Mouse (Mus musculus) CH12.LX (cell line): Measurements from ENCODE around the gene Slc35f6. TPM values are rescaled to one million over a fixed set of nuclear protein-coding genes. Genes with fewer than 3 reads are reported as not detected.

Source experiments
- DNase-seq: peaks from one replicate; pipeline ENCODE4 v3.0.0-alpha.2; 2013; ENCODE audit errors: extremely low read depth
- H3K27ac ChIP-seq: 2 replicates; pipeline ENCODE4 v1.5.1; 2012; ENCODE audit warnings: low read depth, mild to moderate bottlenecking, control low read depth, moderate library complexity; ENCODE audit not compliant: insufficient read depth
- H3K27me3 ChIP-seq: replicated peaks from 2 replicates; pipeline ENCODE3; 2012; ENCODE audit warnings: inconsistent platforms
- H3K36me3 ChIP-seq, 2 experiments: replicated peaks in 1 of 2; 2 replicates each; pipeline versions ENCODE3 to v1.6.1; 2012; ENCODE audit warnings: inconsistent platforms in 1 of 2, low read length in 1 of 2, mild to moderate bottlenecking in 1 of 2, mixed read lengths in 1 of 2, moderate library complexity in 1 of 2; ENCODE audit not compliant: control insufficient read depth in 1 of 2, insufficient read depth in 1 of 2
- H3K4me1 ChIP-seq, 2 experiments: 2 replicates each; pipeline ENCODE4 v1.6.1; 2012; ENCODE audit warnings: inconsistent platforms in 1 of 2, moderate library complexity in 1 of 2; ENCODE audit not compliant: insufficient read depth in 2 of 2, control insufficient read depth in 1 of 2
- H3K4me2 ChIP-seq: 2 replicates; pipeline ENCODE4 v1.6.1; 2012; ENCODE audit warnings: low read depth, mild to moderate bottlenecking, control low read depth; ENCODE audit not compliant: poor library complexity, insufficient read depth, severe bottlenecking
- H3K4me3 ChIP-seq, 3 experiments: fragments of 150-350 bp in 1 of 3; sonication (generic) in 1 of 3; replicated peaks in 1 of 3; 2 replicates each; pipeline versions ENCODE3 to v1.5.1; 2011 to 2012; ENCODE audit warnings: low read depth in 2 of 3, low read length in 2 of 3, mild to moderate bottlenecking in 2 of 3, moderate library complexity in 2 of 3, control low read depth in 1 of 3, improper control_type of control experiment in 1 of 3, inconsistent platforms in 1 of 3, mixed read lengths in 1 of 3; ENCODE audit not compliant: poor library complexity in 1 of 3
- H3K79me2 ChIP-seq: replicated peaks from 2 replicates; pipeline ENCODE4 v1.6.1; 2012; ENCODE audit warnings: mild to moderate bottlenecking, moderate library complexity; ENCODE audit not compliant: control insufficient read depth, poor library complexity, insufficient read depth, severe bottlenecking; ENCODE audit errors: extremely low read depth
- H3K9ac ChIP-seq: 2 replicates; pipeline ENCODE4 v1.6.1; 2012; ENCODE audit warnings: low read depth, mild to moderate bottlenecking, control low read depth, moderate library complexity; ENCODE audit not compliant: insufficient read depth
- H3K9me3 ChIP-seq: replicated peaks from 2 replicates; pipeline ENCODE3; 2012; ENCODE audit warnings: low read length, inconsistent platforms, mixed read lengths
- BHLHE40 ChIP-seq: IDR thresholded peaks from 2 replicates; pipeline ENCODE4 v1.6.1; 2011; ENCODE audit warnings: mild to moderate bottlenecking, low read depth, low read length, improper control_type of control experiment
- CHD1 ChIP-seq: IDR thresholded peaks from 2 replicates; pipeline ENCODE4 v1.6.1; 2012; ENCODE audit warnings: low read depth, low read length, improper control_type of control experiment, inconsistent platforms
- CHD2 ChIP-seq: IDR thresholded peaks from 2 replicates; pipeline ENCODE4 v1.6.1; 2011; ENCODE audit warnings: low read length, improper control_type of control experiment
- CTCF ChIP-seq, 2 experiments: IDR thresholded peaks in 1 of 2; conservative IDR thresholded peaks in 1 of 2; 2 replicates each; pipeline ENCODE4 v1.5.1; 2011 to 2012; ENCODE audit warnings: low read depth in 2 of 2, low read length in 2 of 2, improper control_type of control experiment in 1 of 2, inconsistent platforms in 1 of 2, mild to moderate bottlenecking in 1 of 2, moderate library complexity in 1 of 2
- E2F4 ChIP-seq: IDR thresholded peaks from 2 replicates; pipeline ENCODE4 v1.6.1; 2011; ENCODE audit warnings: low read depth, low read length, improper control_type of control experiment; ENCODE audit not compliant: insufficient replicate concordance
- EP300 ChIP-seq: IDR thresholded peaks from 2 replicates; pipeline ENCODE4 v1.6.1; 2011; ENCODE audit warnings: low read length, improper control_type of control experiment
- ETS1 ChIP-seq: conservative IDR thresholded peaks from 2 replicates; pipeline ENCODE4 v1.6.1; 2012; ENCODE audit warnings: low read depth, mild to moderate bottlenecking, inconsistent platforms, low read length, improper control_type of control experiment, moderate library complexity
- JUN ChIP-seq: IDR thresholded peaks from 2 replicates; pipeline ENCODE4 v1.6.1; 2011; ENCODE audit warnings: low read depth, mild to moderate bottlenecking, low read length, improper control_type of control experiment, moderate library complexity; ENCODE audit not compliant: insufficient read depth
- KAT2A ChIP-seq: IDR thresholded peaks from 2 replicates; pipeline ENCODE4 v1.6.1; 2012; ENCODE audit warnings: low read length, improper control_type of control experiment, inconsistent platforms; ENCODE audit not compliant: insufficient replicate concordance
- MAFK ChIP-seq: IDR thresholded peaks from 2 replicates; pipeline ENCODE4 v1.6.1; 2011; ENCODE audit warnings: low read length, improper control_type of control experiment; ENCODE audit not compliant: insufficient replicate concordance
- MAZ ChIP-seq: IDR thresholded peaks from 2 replicates; pipeline ENCODE4 v1.6.1; 2012; ENCODE audit warnings: low read depth, mild to moderate bottlenecking, inconsistent platforms, low read length, improper control_type of control experiment, moderate library complexity
- MXI1 ChIP-seq: IDR thresholded peaks from 2 replicates; pipeline ENCODE4 v1.6.1; 2011; ENCODE audit warnings: mild to moderate bottlenecking, low read depth, low read length, improper control_type of control experiment
- MYC ChIP-seq: IDR thresholded peaks from 2 replicates; pipeline ENCODE4 v1.6.1; 2011; ENCODE audit warnings: low read depth, mild to moderate bottlenecking, improper control_type of control experiment, low read length
- NELFE ChIP-seq: IDR thresholded peaks from 2 replicates; pipeline ENCODE4 v1.6.1; 2011; ENCODE audit warnings: low read depth, low read length, improper control_type of control experiment
- NRF1 ChIP-seq: IDR thresholded peaks from 2 replicates; pipeline ENCODE4 v1.6.1; 2014; ENCODE audit warnings: low read depth, mild to moderate bottlenecking, inconsistent platforms, low read length, improper control_type of control experiment, moderate library complexity
- PAX5 ChIP-seq: IDR thresholded peaks from 2 replicates; pipeline ENCODE4 v1.6.1; 2012; ENCODE audit warnings: low read length, inconsistent platforms, mixed read lengths
- POLR2AphosphoS2 ChIP-seq: IDR thresholded peaks from 2 replicates; pipeline ENCODE4 v1.6.1; 2011; ENCODE audit warnings: low read depth, low read length, improper control_type of control experiment
- RAD21 ChIP-seq: IDR thresholded peaks from 2 replicates; pipeline ENCODE4 v1.6.1; 2011; ENCODE audit warnings: low read depth, mild to moderate bottlenecking, low read length, improper control_type of control experiment, moderate library complexity
- RCOR1 ChIP-seq: conservative IDR thresholded peaks from 2 replicates; pipeline ENCODE4 v1.6.1; 2012; ENCODE audit warnings: low read depth, mild to moderate bottlenecking, inconsistent platforms, low read length, improper control_type of control experiment
- SIN3A ChIP-seq: IDR thresholded peaks from 2 replicates; pipeline ENCODE4 v1.6.1; 2012; ENCODE audit warnings: low read length, improper control_type of control experiment, inconsistent platforms
- SMC3 ChIP-seq: IDR thresholded peaks from 2 replicates; pipeline ENCODE4 v1.6.1; 2011; ENCODE audit warnings: low read depth, low read length, improper control_type of control experiment
- USF1 ChIP-seq: IDR thresholded peaks from 2 replicates; pipeline ENCODE4 v1.6.1; 2014; ENCODE audit warnings: low read depth, mild to moderate bottlenecking, inconsistent platforms, low read length, improper control_type of control experiment
- ZKSCAN1 ChIP-seq: IDR thresholded peaks from 2 replicates; pipeline ENCODE4 v1.6.1; 2012; ENCODE audit warnings: low read depth, inconsistent platforms, low read length, improper control_type of control experiment, borderline replicate concordance
- dilution Hi-C: fragments of 300-500 bp; cut with MboI; formaldehyde crosslinking; loops from 2 replicates; pipeline ENCODE4 v1.14.3; 2020; ENCODE audit warnings: low sequenced_read_pairs; ENCODE audit not compliant: extremely low pct_unique_long_range_greater_than_20kb, extremely low pct_ligation_motif_present
- in situ Hi-C: fragments of 300-500 bp; cut with MboI; formaldehyde crosslinking; loops from 3 replicates; pipeline ENCODE4 v1.14.3; 2019; ENCODE audit warnings: low sequenced_read_pairs, low pct_ligation_motif_present, low pct_unique_long_range_greater_than_20kb, mixed read lengths
- polyA plus RNA-seq: library from polyadenylated mRNA; unstranded; fragments of >175 nt; gene quantifications from 2 replicates; pipeline ENCODE4 v1.2.1, GENCODE M21; 2012; ENCODE audit warnings: low read depth; ENCODE audit not compliant: insufficient read length
- total RNA-seq, 2 experiments: library from RNA; depleted of rRNA; stranded (reverse); fragments of 300-350 nt in 1 of 2; fragments of >200 nt in 1 of 2; gene quantifications; 2 replicates each; pipeline ENCODE4 v1.2.3; 2012 to 2014

Slc35f6 gene
- total and polyA plus RNA-seq, 3 experiments = 8.9 to 9.5 (median 9.0) TPM

DNA sequence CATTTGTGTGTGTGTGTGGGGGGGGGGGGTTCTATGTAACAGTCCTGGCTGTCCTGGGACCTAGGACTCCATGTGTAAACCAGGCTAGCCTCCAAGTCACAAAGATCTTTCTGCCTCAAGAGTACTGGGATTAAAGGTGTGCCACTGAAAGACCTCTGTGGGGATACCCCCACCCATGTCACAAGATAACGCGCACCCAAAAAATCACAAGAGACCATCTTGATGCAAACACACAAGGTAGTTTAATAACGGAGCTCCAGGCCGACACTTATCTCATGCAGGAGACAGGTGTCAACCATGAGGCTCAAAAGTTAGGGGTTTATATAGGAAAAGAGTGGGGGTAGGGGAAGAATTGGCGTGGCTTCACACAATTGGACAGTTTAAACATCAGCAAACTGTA, 13.1 kb downstream of the Slc35f6 start:
- in situ Hi-C loops = no loop called here
- H3K79me2 ChIP-seq = no peaks in the 10 kb centered on the region
- no peak overlapping the region for H3K9ac ChIP-seq
- no peak overlapping the region for H3K4me2 ChIP-seq
- H3K27ac ChIP-seq = no peak overlapping the region
- peaks cover 18% of the 10 kb centered on the region for H3K9me3 ChIP-seq
- TF ChIP-seq MYC = no peak
- TF ChIP-seq MAFK = no peak
- no peak for TF ChIP-seq EP300
- no peak for TF ChIP-seq RAD21
- TF ChIP-seq NELFE = no peak
- TF ChIP-seq USF1 = no peak
- TF ChIP-seq CHD2 = no peak
- no peak for TF ChIP-seq CTCF (conservative IDR thresholded peaks at IDR 0.05 in 1 of 2, IDR thresholded peaks at IDR 0.05 in 1 of 2; ENCODE audit: low read depth in 2 of 2, low read length in 2 of 2)
- no peak for TF ChIP-seq ETS1
- TF ChIP-seq ZKSCAN1 = no peak
- no peak for TF ChIP-seq POLR2AphosphoS2
- TF ChIP-seq SIN3A = no peak
- TF ChIP-seq BHLHE40 = no peak
- TF ChIP-seq RCOR1 = no peak
- TF ChIP-seq, all 38 proteins: peak for 0
- Histone ChIP-seq H3K4me3 (no peak overlapping the region), H3K4me1 (peaks cover 0 to 4% of the 10 kb centered on the region in 2 experiments; a peak in 1 of 4 replicates), H3K27me3 (no peaks in the 10 kb centered on the region), H3K36me3 (peaks cover 18 to 32% of the 10 kb centered on the region in 2 experiments)
- dilution Hi-C loops = no loop called here
- DNase-seq = no peak

GRCm38 (mm10) chr5:30665360-30665759, 17.6 kb downstream of the Slc35f6 start:
- Histone ChIP-seq H3K4me2 (no peak overlapping the region), H3K79me2 (peaks cover 28% of the 10 kb centered on the region), H3K4me1 (peaks cover 7 to 27% of the 10 kb centered on the region in 2 experiments), H3K36me3 (peaks cover 13 to 22% of the 10 kb centered on the region in 2 experiments), H3K4me3 (no peak overlapping the region), H3K27ac (no peak overlapping the region), H3K9me3 (peaks cover 17% of the 10 kb centered on the region), H3K9ac (no peak overlapping the region), H3K27me3 (no peaks in the 10 kb centered on the region)
- dilution Hi-C loops = no loop called here
- no peak for TF ChIP-seq MXI1
- no peak for TF ChIP-seq KAT2A
- no peak for TF ChIP-seq NELFE
- TF ChIP-seq JUN = no peak
- TF ChIP-seq POLR2AphosphoS2 = no peak
- TF ChIP-seq SMC3 = no peak
- no peak for TF ChIP-seq RCOR1
- TF ChIP-seq PAX5 = no peak
- TF ChIP-seq MAZ = no peak
- no peak for TF ChIP-seq ZKSCAN1
- no peak for TF ChIP-seq USF1
- no peak for TF ChIP-seq CHD2
- no peak for TF ChIP-seq E2F4
- TF ChIP-seq NRF1 = no peak
- TF ChIP-seq BHLHE40 = no peak
- no peak for TF ChIP-seq MYC
- TF ChIP-seq CHD1 = no peak
- in situ Hi-C loops = no loop called here
- DNase-seq = no peak
